Mouse (Mus musculus) layer of hippocampus, postnatal 25 days (tissue): ENCODE data around the gene Stk39. TPM values are rescaled to one million over a fixed set of nuclear protein-coding genes. Genes with fewer than 3 reads are reported as not detected.

Source experiments
- DNase-seq, 2 experiments: peaks; one replicate each; pipeline ENCODE4 v3.0.0; 2022; ENCODE audit warnings: mixed read lengths in 2 of 2, low spot score in 1 of 2; ENCODE audit errors: extremely low spot score in 1 of 2
- total RNA-seq, 2 experiments: library from RNA; stranded (reverse); gene quantifications; 2 replicates each; pipeline ENCODE4 v1.2.3; 2021

Stk39 gene
- total RNA-seq, 2 experiments from 2014 or later, result 57.8 to 62.4 TPM

DNA sequence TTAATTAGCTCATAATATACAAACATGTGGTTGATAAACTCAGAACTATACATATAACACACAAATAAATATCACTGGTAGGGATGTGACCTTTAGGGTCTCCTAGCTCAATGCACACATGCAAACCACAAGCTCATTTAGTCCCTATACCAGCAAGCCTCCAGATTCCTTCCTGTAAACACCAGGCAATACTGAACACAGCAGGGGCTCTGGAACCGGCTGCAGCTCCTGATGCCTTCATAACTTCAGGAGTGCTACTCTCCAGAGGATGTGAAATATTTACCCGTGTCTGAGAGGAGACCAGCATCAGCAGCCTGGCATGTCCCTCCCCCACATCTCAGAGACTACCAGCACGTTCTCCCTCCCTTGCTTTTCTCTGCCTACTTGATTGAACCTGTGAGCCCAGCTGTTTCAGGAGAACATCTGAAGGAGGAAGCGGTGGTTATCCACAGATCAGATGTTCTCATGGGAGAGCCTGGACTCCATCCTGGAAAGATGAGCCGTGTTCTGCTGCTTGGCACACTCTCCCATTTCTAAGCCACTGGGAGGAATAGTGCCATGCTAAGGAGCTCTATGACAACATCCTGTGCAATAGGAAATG lies 45.0 kb downstream of the Stk39 start:
- no peak for DNase-seq

DNA sequence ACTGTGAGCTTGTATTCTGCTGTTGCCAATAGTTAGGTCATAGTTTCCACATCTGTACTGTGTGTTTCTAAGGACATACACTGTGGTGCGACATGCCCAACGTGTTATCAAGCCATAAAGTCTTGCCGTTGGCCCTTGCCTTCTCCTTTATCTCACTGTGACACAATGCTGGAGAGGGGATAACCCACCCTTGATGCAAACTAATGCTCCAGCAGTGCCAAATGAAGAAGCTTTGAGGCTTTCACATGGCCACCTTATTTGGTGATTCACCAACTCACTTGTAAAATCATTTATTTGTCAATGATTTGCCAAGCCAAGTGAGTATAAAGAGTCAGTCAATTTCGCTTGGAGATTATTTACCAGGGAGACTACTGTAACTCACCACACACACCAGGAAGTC lies 46.0 kb downstream of the Stk39 start:
- DNase-seq, result no peak

DNA sequence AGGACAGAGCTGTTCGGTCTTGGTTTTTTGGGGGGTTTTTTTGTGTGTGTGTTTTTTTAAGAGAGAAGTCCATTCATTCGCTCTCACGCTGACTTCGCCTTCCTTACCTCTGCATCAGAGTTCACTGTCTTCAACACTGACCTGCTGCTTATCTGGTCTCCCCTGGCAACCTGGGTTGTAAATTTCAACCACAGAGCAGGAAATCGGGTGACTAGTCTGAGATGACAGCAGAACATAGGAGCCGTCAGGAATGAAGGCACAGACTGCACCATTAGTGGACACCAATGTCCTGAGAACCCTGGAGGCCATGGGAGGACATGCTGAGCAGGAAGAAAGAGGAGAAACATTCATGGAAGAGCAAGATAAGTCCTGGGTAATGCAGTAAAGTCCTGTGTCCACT lies 51.1 kb downstream of the Stk39 start:
- no peak for DNase-seq

DNA sequence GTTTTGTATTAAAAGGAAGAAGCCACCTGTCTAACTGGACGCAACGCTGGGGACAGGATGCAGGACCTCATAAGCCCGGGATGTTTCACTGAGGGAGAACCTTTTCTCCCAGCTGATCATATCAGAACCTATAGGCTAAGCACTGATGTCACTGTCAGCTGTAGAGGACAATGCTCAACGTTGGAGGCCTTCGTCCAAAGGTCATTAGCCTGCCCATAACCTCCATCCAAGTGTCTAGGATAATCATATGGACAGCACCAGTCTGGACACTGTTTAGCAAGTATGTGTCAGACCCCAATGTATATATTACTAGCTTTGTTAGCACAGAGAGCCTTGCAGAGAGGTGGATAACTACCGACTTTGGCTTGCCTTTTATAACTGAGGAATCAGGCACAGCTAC lies 51.8 kb downstream of the Stk39 start:
- no peak for DNase-seq

DNA sequence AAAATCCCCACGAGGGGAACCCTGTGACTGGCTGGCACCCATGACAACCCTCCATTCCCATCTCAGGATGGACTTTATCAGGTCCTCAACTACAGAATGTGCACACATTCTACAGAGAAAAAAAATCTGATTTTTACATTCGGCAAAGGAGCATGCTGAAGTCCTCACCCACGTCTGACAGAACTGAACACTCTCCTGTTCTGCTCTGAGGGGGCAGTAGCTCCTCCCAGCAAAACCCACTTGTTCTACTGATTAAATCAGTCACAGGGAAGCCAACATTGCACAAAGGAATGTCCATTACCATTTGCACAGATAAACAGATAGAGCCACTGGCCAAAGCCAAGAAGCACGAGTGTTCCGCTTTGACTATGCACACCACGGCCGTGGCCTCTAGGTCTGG lies 52.3 kb downstream of the Stk39 start:
- DNase-seq, result no peak

DNA sequence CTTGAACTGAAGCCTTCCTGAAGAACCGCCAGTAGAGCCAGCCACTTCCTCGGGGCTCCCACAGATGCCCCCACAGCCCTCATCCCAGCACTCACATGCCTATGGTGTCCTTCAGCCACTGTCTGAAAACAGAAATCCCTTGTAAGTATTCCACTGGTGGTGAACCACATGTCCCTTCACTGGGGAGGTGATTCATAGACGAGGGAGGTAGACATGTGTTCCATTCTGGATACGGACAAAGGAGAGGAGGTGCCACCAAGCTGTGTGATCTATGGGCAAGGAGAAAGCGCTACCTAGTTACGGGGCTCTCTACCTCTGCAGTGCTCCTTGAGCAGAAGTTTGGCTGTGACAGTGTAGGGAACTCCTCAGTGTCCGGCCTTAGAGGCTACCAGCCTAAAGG lies 52.9 kb downstream of the Stk39 start:
- DNase-seq, result no peak

DNA sequence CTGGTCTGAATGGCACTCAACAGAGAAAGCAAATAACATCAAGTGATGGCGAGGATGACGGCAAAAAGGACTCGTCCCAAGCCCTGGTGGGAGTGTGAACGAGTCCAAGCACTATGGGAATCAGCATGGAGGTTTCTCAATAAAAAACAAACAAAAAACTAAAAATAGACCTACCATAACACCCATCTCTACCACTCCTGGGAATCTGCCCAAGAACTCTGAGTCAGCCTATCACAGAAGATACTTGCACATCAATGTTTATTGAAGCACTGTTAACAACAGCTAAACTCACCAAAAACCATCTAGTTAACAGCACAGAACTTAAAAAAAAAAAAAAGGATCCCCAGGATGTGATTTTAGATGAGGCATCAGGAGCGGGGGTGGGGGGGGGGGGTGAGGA lies 55.0 kb downstream of the Stk39 start:
- no peak for DNase-seq

DNA sequence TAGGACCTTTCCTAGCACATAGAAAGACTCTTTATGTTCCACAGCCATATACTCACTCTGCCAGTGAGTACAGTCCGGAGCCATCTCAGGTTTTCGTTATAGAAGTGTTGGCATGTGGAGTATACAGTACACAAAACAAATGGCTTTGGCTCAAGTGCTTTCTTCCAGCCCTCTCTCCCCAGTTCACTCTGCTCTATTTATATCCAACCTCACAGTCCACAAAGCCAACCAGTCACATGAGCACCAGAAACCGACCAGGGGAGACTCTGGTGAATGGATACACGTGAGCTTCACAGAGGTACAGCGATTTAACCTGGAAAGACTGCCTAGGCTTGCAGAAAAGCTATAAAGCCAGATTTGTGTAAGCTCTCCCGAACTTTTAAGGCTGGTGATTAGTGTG lies 56.4 kb downstream of the Stk39 start:
- DNase-seq, result no peak

DNA sequence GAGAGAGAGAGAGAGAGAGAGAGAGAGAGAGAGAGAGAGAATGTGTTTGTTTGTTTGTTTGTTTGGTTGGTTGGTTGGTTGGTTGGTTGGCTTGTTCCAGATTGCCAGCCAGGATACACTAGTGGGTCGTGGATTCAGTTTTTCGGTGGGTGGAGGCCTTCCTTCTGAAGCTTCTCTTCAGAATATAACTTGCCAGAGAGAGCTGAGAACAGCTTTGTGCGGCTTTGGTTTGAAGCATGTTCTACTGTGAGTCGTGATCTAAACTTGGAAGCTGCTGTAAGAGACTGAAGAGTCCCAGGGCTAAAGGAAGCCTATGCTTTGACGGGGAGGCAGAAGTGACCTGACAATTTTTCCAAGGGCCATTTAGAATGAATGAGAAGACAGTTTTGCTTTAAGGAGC lies 59.9 kb downstream of the Stk39 start:
- DNase-seq, result no peak

DNA sequence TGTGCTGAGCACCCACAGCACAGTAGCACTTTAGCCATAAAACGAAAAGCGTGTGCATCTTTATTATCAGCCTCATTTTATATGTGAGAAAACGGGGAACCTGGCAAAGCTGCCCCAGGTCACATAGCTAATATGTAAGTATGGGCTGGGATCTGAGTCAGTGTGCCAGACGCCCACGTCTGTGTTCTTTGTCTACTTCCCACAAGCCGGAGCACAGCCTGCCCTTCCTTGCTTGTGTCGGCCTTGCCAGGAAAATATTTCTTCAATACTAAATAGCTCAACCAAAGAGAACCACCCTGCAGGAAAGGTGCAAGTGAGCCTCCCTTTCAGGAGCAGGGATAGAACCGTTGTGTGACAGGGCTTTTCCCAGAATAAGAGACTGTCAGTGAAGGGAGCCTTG lies 60.9 kb downstream of the Stk39 start:
- no peak for DNase-seq

DNA sequence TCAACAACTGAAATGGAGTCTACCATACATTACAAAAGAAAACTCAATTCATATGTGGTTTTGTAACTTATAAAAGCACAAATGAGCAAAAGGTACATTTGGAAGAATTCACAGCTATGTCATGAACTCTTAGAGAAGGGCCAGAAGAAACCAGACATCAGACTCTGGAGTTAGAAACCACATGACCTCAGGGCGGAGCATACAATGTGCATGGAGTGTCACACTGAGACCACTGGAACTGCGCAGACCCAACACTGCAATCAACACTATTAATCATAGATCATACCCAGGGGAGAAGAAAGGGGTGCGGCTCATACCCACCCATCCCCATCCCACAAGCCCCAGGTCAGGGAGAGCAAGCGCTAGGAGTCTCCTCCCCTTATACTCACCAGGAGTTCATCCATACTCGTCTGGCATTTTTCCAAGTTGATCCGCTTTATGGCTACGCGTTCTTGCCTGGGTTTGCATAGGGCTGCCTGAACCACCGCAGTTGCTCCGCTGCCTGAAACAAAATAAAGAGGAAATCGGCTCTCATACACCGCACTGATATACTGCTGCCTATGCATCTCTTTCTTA lies 62.3 kb downstream of the Stk39 start:
- DNase-seq, result no peak

DNA sequence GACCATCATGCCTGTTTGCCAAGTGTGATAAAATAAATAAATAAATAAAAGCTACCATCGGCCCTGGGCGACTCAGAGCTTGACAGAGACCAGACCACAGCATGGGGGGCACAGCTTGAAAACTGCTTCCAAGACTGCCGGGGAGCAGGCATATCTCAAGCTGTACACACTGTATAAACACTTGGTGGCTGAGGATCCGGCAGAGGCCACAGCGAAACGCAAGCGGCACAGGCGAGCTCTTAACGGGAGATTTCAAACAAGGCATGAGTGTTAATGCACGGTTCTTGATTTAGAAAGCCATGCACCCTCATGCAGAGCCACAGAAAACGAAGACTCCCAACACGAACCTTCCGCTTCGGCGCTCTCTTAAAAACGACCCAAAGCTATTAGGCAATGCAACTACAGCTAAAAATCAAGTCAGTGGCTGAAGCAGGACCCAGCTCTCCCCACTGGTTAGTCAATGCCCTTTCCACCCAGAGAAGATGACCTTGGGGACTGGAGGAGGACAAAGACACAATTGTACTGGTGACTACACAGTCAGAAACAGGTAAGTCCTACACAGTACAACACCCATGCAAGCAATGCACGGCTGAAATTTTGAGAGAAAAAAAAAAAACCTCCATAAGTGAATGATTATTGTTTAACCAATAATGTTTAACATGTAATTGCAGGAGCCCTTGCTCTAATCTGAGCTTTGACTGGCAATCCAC lies 63.6 kb downstream of the Stk39 start:
- no peak for DNase-seq

DNA sequence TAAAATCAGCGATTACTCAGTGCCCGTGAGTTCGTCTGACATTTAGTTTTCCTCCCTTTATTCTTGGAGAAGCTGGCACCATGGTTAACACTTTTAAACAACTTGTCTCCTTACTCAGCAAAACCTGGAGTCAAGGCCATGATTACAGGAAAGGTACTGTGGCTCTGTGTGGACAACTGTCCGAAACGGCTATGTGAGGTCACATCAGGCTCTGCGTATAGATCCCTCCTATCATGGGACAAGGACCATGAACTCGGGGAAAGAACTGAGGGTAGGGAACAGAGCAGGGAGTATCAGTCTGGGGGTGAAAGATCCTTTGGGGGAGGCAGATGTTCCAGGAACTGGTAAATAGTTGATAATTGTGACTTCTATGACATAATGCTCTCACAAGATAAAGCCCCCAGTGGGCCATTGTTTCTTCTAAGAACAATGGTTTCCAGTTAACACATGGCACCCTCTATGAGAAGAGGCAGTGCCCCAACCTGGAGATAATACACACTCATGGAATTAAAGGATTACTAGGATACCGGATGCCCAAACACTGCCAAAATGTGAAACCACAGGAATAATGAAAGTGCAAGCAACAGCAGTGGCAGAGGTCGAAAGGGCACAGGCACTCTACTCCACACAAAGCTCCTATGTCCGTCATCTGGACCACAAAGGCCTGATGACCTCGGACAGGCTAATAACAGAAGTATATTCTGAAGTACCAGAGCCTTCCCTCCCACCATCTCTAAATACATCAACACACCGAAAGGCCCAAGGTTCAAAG lies 64.7 kb downstream of the Stk39 start:
- no peak for DNase-seq

DNA sequence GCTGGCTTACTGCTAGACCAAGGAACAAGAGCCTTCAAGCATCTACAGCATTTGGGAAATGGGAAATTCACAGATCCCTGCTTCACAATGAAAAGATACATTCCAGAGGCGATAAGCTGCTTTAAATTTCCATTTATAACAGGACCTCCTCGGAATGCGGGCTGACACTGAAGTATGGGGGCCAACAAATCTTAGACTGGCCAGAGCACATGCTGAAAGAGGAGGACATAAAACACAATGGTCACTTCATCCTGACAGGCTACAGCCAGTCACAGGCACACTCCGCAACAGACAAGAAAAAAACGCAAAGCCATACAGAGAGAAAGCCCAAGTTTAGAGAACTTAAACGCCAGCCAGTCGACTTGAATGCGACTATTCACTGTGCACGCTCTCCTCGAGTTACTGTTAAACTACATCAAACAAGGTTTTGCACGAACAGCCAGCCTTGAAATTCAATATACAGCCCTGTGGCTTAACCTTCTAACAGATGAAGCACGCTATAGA lies 65.4 kb downstream of the Stk39 start:
- DNase-seq, result no peak

DNA sequence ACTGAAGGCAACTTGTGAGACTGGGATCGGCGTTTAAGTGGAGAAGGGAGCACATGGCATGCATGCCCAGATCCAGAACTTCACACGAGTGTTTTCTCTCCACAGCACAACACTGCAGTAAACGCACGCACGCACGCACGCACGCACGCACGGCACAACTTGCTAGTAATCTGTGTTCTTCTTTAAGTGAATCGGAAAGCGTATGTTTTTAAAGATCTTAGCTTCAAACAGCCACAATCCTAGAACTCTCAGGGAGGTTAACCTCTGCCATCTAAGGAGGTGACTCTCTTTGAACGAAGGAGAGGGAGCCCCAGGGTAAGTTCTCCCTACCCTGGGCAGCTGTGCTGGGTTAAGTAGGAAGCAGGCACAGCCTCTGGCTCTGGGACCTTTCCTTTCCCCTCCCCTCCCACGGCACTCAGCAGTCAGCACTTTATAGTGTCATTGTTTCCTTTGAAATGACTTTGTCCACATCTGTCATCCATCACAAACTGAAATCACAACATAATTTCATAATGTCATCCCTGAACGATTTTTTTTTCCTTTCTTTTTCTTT lies 66.8 kb downstream of the Stk39 start:
- no peak for DNase-seq

DNA sequence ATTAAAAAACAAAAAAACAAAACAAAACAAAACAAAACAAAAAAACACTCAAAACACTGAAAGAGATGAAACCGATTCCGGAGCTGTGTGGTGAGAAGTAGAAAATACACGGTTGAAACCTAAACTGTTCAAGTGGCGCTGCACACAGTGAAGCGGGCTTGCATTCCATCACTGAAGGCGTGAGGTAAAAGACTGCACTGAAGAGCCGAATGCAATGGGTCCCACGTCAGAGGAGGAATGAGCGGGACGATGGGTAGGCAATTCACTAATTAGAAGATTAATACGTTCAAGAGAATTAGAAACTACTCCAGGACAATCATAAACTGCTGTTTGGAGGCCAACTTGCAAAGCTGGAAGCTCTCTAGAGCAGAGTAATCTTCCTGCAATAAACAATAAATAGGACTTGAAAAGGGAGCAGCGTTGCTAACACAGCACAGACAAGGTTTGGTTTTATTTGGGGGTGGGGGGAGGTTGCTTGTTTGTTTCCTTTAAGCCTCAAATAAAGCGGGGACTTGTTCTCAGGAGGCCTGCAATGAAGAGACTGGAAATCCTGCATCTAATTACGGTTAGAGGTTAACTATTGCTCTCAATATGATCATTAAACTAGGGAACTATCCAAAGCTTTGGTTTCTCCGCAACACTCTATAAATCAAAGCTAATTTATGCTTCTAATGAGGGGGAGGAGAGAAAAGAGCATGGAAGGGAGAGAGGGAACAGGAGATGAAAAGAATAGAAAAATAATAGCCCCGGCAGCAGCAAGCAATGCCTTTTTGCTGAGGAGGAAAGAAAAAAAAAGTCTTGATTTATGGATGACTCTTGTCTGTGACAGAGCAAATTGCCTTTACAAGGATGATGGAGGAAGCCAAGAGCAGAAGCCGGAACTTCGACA lies 67.5 kb downstream of the Stk39 start:
- no peak for DNase-seq

DNA sequence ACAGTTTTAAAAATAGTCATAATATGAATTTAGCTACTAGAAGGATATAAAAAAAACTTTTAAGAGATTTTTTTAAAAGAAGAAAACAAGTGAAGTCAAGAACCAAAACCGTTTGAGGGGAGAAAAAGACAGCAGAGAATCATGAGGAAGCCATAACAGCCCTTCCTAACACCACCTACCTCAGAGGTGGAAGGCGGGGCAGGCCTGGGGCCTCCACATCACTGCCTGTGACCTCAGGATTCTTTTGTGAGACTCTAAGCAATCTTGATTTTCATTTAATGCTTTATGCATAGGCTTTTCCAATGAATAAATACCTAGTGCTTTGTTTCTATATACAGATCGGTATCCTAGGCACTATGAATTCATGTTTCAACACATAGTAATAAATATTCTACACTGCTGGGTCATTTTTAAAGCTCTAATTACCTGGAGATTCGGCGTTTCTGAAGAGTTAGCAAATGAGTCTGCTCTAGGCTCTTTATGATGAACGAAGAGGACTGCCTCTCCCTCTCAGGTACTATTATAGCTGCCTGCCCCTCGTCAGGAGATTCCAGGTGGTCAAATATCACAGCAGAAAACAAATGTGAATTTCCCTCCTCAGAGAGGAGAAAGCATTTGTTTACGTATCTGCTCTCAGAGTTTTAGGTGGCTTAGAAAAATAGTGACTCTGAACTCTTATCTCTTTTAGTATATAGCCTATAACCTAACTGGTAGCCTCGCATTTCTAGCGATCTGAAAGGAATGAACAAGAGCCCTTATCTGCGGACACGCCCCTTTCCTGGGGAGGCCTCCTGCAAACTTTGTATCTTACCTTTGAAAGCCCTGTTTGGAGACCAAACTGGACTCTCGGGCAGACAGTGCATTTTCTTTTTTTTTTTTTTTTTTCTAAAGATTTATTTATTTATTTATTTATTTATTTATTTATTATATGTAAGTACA lies 78.2 kb downstream of the Stk39 start:
- no peak for DNase-seq

DNA sequence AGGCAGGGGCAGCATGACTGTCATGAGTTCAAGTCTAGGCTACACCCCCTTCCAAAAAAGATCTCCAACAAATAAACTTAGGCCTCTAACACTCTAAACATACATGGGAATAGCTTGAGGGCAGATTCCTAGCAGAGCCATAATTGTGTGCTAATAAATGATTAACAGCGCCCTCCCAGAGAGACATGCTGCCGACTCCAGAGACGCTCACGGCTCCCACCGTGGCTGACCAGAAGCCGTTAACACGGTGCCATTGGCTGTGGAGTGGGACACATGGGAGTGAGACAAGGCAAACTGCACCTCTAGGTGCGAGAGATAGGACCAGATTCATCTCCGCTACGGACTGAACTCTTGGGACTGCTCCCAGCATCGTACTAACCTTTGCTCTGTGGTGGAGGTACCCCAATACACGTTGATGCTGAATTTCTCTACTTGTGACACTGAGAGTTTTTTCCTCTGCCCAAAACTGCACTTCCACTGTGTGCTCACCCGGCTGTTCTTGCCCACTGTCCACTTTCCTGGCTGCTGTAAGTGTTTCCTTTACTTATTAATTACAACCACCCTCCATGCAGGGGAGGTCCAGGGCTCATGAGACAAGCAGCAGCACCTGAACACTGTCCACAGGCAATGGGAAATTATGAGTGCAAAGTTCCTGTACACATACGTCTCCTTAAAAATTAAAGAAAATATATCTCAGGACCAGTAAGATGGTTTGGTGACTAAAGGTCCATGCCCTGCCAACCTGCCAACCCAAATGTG lies 84.1 kb downstream of the Stk39 start:
- DNase-seq, result no peak
